Mouse (Mus musculus) forebrain, postnatal 0 days (tissue): ENCODE measurements at regions not wholly inside any gene's neighbourhood (a gene's known extent, or its start where the extent isn't known, plus 50 kb on each side); places are given as distances from the start of the nearest gene placed in this dataset.

Experiments
- ATAC-seq: fragments of 200-750 bp; cut with Nextera tagmentation; 2 replicates; pipeline ENCODE4 v1.8.0; 2017; ENCODE audit warnings: mild to moderate bottlenecking, moderate library complexity
- DNase-seq: peaks from one replicate; pipeline ENCODE4 v3.0.0-alpha.2; 2015
- H3K27ac ChIP-seq: fragments of 300-500 bp; sonication (generic); 2 replicates; pipeline ENCODE4 v1.5.1; 2014; ENCODE audit warnings: low read depth, mild to moderate bottlenecking, antibody characterized with exemption, low read length, moderate library complexity, mixed read lengths
- H3K27me3 ChIP-seq: fragments of 300-500 bp; sonication (generic); 2 replicates; pipeline ENCODE4 v1.6.1; 2014; ENCODE audit warnings: mild to moderate bottlenecking, low read length, mixed read lengths; ENCODE audit not compliant: insufficient read depth
- H3K36me3 ChIP-seq: fragments of 300-500 bp; sonication (generic); 2 replicates; pipeline ENCODE4 v1.6.1; 2014; ENCODE audit warnings: mild to moderate bottlenecking, moderate library complexity; ENCODE audit not compliant: insufficient read depth
- H3K4me1 ChIP-seq: fragments of 300-500 bp; sonication (generic); 2 replicates; pipeline ENCODE4 v1.6.1; 2014; ENCODE audit warnings: antibody characterized with exemption; ENCODE audit not compliant: insufficient read depth
- H3K4me2 ChIP-seq: fragments of 300-500 bp; sonication (generic); 2 replicates; pipeline ENCODE4 v1.6.1; 2014; ENCODE audit warnings: low read depth, mild to moderate bottlenecking, moderate library complexity
- H3K4me3 ChIP-seq: fragments of 300-500 bp; sonication (generic); 2 replicates; pipeline ENCODE4 v1.5.1; 2014; ENCODE audit warnings: low read depth, low read length, mixed read lengths
- H3K9ac ChIP-seq: fragments of 300-500 bp; sonication (generic); 2 replicates; pipeline ENCODE4 v1.6.1; 2014; ENCODE audit warnings: mild to moderate bottlenecking
- H3K9me3 ChIP-seq: fragments of 300-500 bp; sonication (generic); 2 replicates; pipeline ENCODE4 v1.6.1; 2016; ENCODE audit warnings: low read length
- CTCF ChIP-seq: sonication (generic); IDR thresholded peaks from 2 replicates; pipeline ENCODE4 v1.5.1; 2016; ENCODE audit warnings: antibody characterized with exemption, control low read depth, low read depth
- WGBS: fragments of 180-500 bp; shearing (Covaris S2); extraction: QIAGEN DNeasy Blood & Tissue Kit; methylation state at CpG from one replicate; pipeline ENCODE4 v1.1.7; 2014; 5-methylcytosine and 5-hydroxymethylcytosine counted together

GRCm38 (mm10) chr14:46019240-46020025, 359.8 kb upstream of the Gm15217 start:
- no peaks in the 10 kb centered on the region for H3K36me3 ChIP-seq
- H3K4me2 ChIP-seq, result no peak overlapping the region
- no peaks in the 10 kb centered on the region for H3K4me1 ChIP-seq
- H3K27ac ChIP-seq, result no peak overlapping the region
- ATAC-seq (0 out of 2 replicates have a peak, but pooled peaks have one; percentile 18), DNase-seq (peak; percentile 1)
- H3K4me3 ChIP-seq, result no peak overlapping the region
- TF ChIP-seq CTCF, result no peak
- no peaks in the 10 kb centered on the region for H3K9me3 ChIP-seq
- 58% methylated on average over 14 of the region's 14 CpGs for WGBS
- no peaks in the 10 kb centered on the region for H3K27me3 ChIP-seq
- H3K9ac ChIP-seq, result no peak overlapping the region

- H3K9ac ChIP-seq, result no peak overlapping the region
- H3K4me1 ChIP-seq, result no peaks in the 10 kb centered on the region
- 93% methylated on average over 8 of the region's 8 CpGs for WGBS
- no peaks in the 10 kb centered on the region for H3K9me3 ChIP-seq
- no peak overlapping the region for H3K27ac ChIP-seq
- no peak for DNase-seq
- no peak for ATAC-seq
- TF ChIP-seq CTCF, result no peak
- H3K4me2 ChIP-seq, result no peak overlapping the region
- H3K36me3 ChIP-seq, result no peaks in the 10 kb centered on the region
- H3K4me3 ChIP-seq, result no peak overlapping the region
- no peaks in the 10 kb centered on the region for H3K27me3 ChIP-seq
These were observed 344.9 kb upstream of the Gm15217 start for GRCm38 (mm10) chr14:46034301-46034700.

- H3K9ac ChIP-seq, result peak overlapping the region; percentile 35; the same call in 1 of the 2 replicates
- H3K27me3 ChIP-seq, result no peaks in the 10 kb centered on the region
- H3K4me2 ChIP-seq, result peak overlapping the region; percentile 41
- no peaks in the 10 kb centered on the region for H3K36me3 ChIP-seq
- TF ChIP-seq CTCF, result no peak
- peak; percentile 72 for ATAC-seq
- 5% methylated on average over 14 of the region's 14 CpGs for WGBS
- H3K9me3 ChIP-seq, result no peaks in the 10 kb centered on the region
- H3K27ac ChIP-seq, result no peak overlapping the region
- peak overlapping the region; percentile 16; the same call in 1 of the 2 replicates for H3K4me3 ChIP-seq
- H3K4me1 ChIP-seq, result peaks cover 5% of the 10 kb centered on the region; the same call in 1 of the 2 replicates
- DNase-seq, result peak; percentile 57
These were observed 318.4 kb upstream of the Gm15217 start for GRCm38 (mm10) chr14:46060622-46061381.

GRCm38 (mm10) chr14:46067102-46067801, 312.0 kb upstream of the Gm15217 start:
- 70% methylated on average over 5 of the region's 5 CpGs for WGBS

GRCm38 (mm10) chr14:46071244-46071643, 308.0 kb upstream of the Gm15217 start:
- Histone ChIP-seq H3K27ac (no peak overlapping the region), H3K4me3 (no peak overlapping the region), H3K4me1 (no peaks in the 10 kb centered on the region), H3K9ac (no peak overlapping the region), H3K9me3 (no peaks in the 10 kb centered on the region), H3K27me3 (no peaks in the 10 kb centered on the region), H3K4me2 (no peak overlapping the region), H3K36me3 (no peaks in the 10 kb centered on the region)
- DNase-seq (no peak), ATAC-seq (no peak)
- TF ChIP-seq CTCF, result no peak
- 92% methylated on average over 5 of the region's 5 CpGs for WGBS

More at GRCm38 (mm10) chr14:46067102-46067801, 312.0 kb upstream of the Gm15217 start:
- Histone ChIP-seq H3K4me1 (no peaks in the 10 kb centered on the region), H3K4me3 (no peak overlapping the region), H3K27me3 (no peaks in the 10 kb centered on the region), H3K9ac (no peak overlapping the region), H3K36me3 (no peaks in the 10 kb centered on the region), H3K4me2 (no peak overlapping the region), H3K27ac (no peak overlapping the region), H3K9me3 (no peaks in the 10 kb centered on the region)
- ATAC-seq, result no peak
- no peak for DNase-seq
- no peak for TF ChIP-seq CTCF

- H3K4me3 ChIP-seq, result no peak overlapping the region
- H3K36me3 ChIP-seq, result no peaks in the 10 kb centered on the region
- no peaks in the 10 kb centered on the region for H3K9me3 ChIP-seq
- no peaks in the 10 kb centered on the region for H3K27me3 ChIP-seq
- no peak overlapping the region for H3K4me2 ChIP-seq
- no peaks in the 10 kb centered on the region for H3K4me1 ChIP-seq
- WGBS, result 62% methylated on average over 2 of the region's 2 CpGs
- TF ChIP-seq CTCF, result peak; percentile 37
- no peak overlapping the region for H3K9ac ChIP-seq
- ATAC-seq, result no peak
- no peak overlapping the region for H3K27ac ChIP-seq
- DNase-seq, result no peak
These were observed 302.5 kb upstream of the Gm15217 start for GRCm38 (mm10) chr14:46076738-46077137.
